Mouse (Mus musculus) urinary bladder, postnatal 4 days (tissue): ENCODE results near the gene Tle2.

Experiments
- DNase-seq, 2 experiments: peaks; one replicate each; pipeline ENCODE4 v3.0.0; 2021 to 2022; ENCODE audit warnings: low spot score in 2 of 2

The Tle2 gene

DNA sequence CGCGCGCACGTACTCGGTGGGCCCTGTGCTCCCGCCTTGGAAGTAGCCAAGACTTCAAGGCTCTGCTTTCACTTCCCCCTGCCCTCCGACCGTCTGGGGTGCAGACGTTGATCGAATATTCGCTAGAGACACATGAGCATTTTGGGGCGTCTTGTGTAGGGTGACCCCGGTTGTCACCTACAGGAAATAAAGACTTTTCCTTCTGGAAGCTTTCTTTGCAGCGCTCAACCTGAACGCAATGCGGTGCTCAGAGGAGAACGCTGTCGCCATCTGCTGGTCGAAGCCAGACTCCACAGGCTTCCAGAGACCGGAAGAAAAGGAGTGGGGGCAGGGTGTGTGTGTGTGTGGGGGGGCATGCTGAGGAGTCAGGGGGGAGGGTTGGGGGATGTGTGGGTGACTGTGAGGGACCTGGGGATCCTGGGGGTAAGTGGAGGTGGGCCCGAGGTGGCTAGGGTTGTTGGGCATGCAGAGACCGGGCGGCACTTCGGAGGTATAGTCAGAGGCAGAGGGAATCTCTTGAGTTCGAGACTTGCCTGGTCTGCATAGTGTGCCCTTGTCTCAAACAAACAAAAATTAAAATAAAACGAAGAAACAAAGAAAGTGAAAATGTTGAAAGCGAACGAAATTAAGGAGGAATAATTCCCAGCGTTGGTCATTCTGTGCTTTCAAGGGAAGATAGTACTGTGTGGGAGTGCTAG, 30.8 kb downstream of the Tle2 start:
- peak; percentile 76 to 86 for DNase-seq

- no peak for DNase-seq
Observed at GRCm38 (mm10) chr10:81605666-81605973, 31.3 kb downstream of the Tle2 start.

DNA sequence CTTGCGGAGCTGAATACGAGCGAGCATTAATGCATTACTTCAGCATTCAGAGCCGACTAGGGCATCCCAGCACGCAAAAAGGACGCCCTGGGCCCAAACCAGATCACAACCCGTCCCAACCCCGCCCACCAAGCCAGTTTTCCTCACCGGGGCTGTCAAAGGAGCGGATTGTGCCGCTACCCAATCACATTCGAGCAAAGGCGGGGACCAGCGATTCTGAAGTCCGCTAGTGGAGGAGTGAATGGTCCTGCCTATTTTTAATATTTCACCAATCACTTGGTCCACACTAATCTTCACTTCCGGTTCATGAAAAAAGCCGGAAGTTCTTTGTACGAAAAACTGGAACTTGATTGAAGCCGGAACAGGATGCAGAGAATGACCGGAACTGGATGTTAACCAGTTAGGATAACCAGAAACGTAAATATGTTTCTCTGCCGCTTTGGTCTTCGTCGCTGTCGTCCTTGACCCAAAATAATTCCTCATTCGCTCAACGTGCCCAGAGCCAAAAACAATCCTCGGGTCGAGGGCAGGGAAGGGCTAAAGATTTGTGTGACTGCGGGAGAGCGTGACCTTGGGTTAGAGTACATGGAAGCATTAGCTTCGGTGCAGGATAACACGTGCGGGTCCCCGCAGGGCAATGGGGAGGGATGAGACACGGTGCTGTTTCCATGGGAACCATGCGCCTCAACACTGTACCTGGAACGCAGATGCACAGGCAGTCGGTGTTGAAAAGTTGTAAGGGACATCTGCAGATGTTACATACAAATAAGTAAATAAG, 31.8 kb downstream of the Tle2 start, which contains the start of gene BC025920:
BC025920 (plus strand) TSS at position 297 of the 778 bp plus-strand sequence.
- peak; percentile 95 for DNase-seq

GRCm38 (mm10) chr10:81608308-81608707, 33.9 kb downstream of the Tle2 start:
- no peak for DNase-seq

DNA sequence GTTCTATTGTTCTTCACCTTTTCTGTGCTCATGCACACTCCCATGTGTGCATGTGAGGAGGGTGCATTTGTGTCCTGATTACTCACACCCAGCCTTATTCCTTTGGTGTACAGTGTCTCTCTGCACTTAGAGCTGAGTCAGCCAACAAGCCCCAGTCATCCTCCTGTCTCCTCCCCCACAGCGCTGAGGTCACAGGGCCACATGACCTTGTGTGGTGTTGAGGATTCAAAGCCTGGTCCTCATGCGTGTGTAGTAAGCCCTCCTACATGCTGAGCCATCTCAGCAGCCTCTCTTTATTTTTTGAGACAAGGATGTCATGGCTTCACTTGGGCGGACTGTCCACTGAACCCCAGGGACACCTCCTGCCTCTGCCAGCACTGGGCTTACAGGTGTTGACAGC, 38.4 kb downstream of the Tle2 start:
- no peak for DNase-seq

GRCm38 (mm10) chr10:81615486-81615885, 41.1 kb downstream of the Tle2 start:
- no peak for DNase-seq

DNA sequence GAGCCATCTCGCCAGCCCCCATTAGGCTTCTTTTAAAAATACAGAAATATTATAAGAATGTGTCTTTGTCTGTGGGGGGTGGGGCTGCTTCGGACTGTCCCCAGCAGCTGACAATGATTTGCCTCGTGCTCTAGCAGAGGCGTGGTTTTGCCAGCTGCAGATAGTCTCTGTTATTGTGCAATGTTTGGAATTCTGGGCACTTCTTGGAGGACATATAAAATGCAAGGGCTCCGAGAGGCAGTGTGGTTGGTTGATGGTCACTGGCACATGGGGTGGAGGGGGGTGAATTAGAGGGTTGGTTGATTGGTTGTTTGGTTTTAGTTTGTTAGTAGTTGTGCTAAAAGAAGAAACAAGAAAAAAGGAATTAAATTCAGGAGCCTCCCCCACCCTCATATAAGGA, 45.6 kb downstream of the Tle2 start:
- no peak for DNase-seq

DNA sequence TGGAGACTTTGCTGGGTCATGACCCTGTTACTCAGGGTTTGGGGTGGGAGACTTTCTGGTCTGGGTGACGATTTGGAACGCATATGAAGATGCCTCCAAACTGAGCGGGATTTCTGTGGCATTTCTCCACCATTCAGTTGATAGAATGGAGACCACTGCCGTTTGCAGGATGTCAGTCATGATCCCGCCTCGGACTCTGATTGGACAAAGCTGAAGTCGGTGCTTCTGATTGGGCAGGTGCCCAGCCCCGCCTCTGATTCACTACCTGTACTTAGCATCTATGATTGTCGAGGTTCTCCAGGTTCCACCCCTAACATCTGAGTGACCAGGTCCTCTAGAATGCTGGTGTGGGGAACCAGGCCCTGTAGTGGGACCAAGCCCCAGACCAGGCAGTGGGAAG, 46.4 kb downstream of the Tle2 start:
- no peak for DNase-seq

DNA sequence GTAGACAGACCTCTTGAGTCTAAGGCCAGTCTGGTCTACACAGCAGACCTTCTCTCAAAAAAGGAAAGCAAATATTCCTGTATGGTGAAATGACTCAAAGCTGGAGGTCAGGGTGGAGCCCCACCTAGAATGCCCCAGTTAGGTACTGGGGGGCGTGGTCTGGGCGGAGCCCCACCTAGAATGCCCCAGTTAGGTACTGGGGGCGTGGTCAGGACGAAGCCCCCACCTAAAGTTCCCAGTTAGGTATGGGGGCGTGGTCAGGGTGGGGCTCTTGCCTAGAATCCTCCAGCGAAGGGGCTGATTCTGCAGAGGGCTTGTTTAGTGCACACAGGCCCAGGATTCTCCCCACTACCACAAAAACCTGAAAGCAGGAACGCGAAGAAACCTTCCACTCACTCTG, 49.1 kb downstream of the Tle2 start:
- no peak for DNase-seq

DNA sequence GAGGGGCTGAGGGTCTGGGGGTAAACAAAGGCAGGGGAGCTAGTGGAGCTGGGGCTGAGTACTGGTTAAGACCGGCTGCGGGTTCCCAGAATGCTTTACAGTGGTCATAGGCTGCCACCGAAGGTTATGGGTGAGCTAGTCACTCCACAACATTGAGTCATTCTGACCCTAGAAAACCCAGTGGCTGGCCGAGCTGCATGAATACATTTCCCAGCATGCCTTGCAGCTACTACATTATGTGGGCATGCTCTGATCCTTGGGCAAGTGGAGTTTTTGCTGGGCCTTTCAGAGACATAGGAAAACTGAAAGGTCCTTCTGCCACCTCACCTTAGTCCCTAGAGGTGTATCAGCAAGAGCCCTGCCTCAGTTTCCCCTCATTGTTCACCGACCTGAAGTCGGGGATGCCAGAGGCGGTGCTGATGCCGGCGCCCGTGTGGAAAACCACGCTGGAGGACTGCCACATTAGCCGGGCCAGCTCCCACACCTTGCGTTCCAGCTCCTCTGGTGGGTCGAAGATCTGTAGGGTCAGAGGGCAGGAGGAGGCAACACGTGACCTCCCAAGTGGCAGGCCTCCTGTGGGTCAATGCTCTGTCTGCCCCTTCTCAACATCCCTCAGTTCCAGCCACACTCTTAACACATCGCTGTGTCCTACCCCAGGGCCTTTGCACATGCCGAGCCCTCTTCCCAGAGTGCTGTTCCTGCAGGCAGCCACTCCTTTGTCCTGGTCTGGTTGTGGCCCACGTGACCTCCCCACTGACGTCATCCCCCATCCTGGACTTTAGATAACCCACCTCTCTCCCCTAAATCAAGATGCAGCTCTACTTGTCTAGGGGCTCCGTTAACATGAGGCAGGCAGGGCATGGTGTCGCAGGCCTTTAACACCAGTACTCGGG, 52.0 kb downstream of the Tle2 start:
- DNase-seq, result no peak

DNA sequence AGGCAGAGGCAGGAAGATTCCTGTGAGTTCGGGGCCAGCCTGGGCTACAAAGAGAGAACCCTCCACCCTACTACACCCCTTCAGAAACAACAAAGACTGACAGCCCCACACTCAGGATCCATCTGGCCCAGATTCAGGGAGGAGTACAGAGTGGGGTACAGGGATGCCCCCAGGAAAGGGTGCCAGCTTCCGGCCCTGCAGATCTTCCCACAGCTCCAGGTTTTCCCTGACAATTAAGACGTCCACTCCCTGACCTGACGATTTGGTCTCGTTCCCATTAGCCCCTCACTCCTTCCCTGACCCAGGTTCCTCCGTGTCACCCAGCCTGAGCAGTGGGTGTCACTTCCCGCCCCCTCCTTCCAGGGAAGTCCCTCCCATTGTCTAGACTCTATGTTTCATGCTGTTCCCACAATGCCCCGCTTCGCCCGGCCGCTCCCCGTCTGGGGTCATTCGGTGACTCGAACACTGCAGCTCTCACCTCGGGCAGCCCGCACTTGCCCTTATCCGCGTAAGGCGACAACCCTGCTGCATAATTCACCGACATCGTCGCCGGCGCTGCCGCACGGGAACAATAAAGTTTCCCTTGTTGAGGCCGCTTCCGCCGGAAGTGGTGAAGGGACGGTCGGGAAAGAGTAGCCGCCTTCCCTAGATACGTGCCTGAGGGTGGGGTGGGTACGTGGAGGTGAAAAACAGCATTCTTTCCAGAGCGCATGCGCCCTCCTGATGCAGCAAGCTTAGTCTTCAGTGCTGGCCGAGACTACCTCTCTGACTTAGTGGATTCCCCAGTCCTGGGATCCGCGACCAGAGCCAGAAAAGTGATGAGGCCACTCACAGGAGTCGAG, 52.9 kb downstream of the Tle2 start, which contains the start of gene Sirt6:
Sirt6 (minus strand) TSS at position 804 of the 842 bp plus-strand sequence.
- peak; percentile 89 to 91 for DNase-seq

- no peak for DNase-seq
Observed at GRCm38 (mm10) chr10:81627836-81628220, 53.5 kb downstream of the Tle2 start.

GRCm38 (mm10) chr10:81628390-81628789, 54.0 kb downstream of the Tle2 start, which contains the start of gene Ankrd24:
Gene Ankrd24 (plus strand): TSS chr10:81628540.
- DNase-seq, result no peak

DNA sequence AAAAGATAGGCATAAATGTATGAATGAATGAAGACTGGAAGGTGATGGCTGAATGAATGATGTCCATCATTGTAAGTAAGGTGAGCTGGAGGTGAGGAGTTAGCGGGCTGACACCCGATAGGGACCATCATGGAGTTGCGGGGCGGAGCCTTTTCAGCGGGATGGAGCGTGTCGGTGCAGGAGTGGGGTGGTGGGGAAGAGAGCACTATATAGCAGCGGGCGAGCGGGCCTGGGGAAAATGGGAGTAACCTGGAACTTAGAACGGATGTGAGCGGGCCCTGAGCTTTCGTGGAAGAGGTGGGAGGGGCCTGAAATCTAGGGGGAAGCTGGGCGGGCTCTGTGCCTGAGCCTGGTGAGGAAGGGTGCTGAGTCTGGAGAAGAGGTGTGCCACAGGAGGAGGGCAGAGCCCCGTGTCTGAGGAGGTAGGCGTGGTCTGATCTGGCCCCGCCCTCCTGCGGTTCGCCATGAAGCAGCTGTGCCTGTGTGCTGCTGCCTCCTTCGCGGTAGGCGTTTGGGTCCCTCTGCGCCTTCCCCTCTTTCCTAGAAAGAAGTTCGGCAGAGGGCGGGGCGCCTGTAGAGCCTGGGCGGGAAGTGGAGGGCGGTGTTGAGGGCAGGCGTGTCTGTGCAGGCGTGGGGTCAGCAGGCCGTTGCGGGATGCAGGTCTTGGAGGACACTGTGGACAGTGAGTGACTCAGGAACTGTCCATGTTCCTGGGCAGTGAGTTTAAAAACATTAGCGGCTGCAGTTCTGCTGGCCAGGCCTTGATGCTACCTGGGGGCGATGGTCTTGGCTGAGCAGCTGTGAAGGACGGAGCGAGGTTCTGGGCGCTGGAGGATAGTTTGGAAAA, 59.1 kb downstream of the Tle2 start:
- peak; percentile 86 to 90 for DNase-seq

DNA sequence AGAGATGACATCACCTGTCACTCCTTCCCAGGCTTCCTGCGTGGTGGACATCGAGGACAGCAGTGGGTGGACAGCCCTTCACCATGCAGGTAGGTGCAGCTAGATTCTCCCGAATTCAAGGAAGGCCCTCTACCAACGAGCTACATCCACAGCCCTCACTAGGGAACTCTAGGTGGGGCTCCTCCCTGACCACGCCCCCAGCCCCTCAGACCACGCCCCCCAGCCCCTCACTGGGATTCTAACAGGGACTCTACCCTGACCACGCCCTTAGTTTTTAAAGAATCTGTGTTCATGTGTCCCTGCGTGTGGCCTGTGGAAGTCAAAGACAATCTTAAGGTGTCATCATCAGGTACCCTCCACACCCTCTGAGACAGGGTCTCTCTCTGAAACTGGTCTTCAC, 62.0 kb downstream of the Tle2 start:
- DNase-seq, result no peak

GRCm38 (mm10) chr10:81638101-81638500, 63.7 kb downstream of the Tle2 start:
- DNase-seq, result no peak
